Mouse (Mus musculus): ENCODE measurements around the gene Stac2.

DNA sequence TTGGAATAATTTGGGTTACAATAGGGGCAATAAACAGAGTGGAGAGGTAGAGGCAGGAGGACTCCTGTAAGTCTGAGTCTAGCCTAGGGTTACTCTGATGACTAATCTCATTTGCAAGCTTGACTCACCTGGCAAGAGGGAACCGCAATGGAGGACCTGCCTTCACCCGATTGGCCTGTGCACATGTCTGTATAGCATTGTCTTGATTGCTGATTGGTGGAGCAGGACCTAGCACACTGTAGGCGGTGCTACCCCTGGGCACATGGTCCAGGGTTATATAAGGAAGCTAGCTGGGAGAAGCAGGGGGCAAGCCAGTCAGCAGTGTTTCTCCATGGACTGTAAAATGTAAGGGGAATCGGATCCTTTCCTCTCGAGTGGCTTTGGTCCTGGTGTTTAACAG lies 4.7 kb upstream of the Stac2 start:
- TF ChIP-seq CTCF (IDR thresholded peaks at IDR 0.05; ENCODE audit: borderline replicate concordance, insufficient read depth, low read length) = no peak
- no peak for TF ChIP-seq POLR2A (IDR thresholded peaks at IDR 0.05; ENCODE audit: low read depth, low read length)

Measured in embryonic fibroblast, embryonic 13.5 days (primary cell).